Mouse (Mus musculus) thymus, adult 2 months (tissue): ENCODE data around the gene Nup210l. TPM values are rescaled to one million over a fixed set of nuclear protein-coding genes. Genes with fewer than 3 reads are reported as not detected.

Experiments
- DNase-seq: peaks from one replicate; pipeline ENCODE4 v3.0.0; 2021
- H3K27ac ChIP-seq: fragments of 200-500 bp; 2 replicates; pipeline ENCODE4 v1.5.1; 2012; ENCODE audit warnings: low read length, control low read depth; ENCODE audit not compliant: control insufficient read depth, insufficient read depth
- H3K27me3 ChIP-seq: fragments of 200-500 bp; 2 replicates; pipeline ENCODE4 v1.6.1; 2012; ENCODE audit warnings: mild to moderate bottlenecking, low read length, moderate library complexity, mixed read lengths; ENCODE audit not compliant: control insufficient read depth, insufficient read depth
- H3K36me3 ChIP-seq: fragments of 200-500 bp; 2 replicates; pipeline ENCODE4 v1.6.1; 2012; ENCODE audit warnings: mild to moderate bottlenecking, low read length, moderate library complexity; ENCODE audit not compliant: control insufficient read depth, insufficient read depth
- H3K4me1 ChIP-seq: fragments of 200-500 bp; replicated peaks from 2 replicates; pipeline ENCODE4 v1.6.1; 2012; ENCODE audit warnings: low read length; ENCODE audit not compliant: control insufficient read depth, insufficient read depth
- H3K4me3 ChIP-seq: fragments of 200-500 bp; 2 replicates; pipeline ENCODE4 v1.5.1; 2012; ENCODE audit warnings: mild to moderate bottlenecking, low read length, control low read depth, moderate library complexity; ENCODE audit not compliant: control insufficient read depth, insufficient read depth
- CTCF ChIP-seq: fragments of 200-500 bp; IDR thresholded peaks from 2 replicates; pipeline ENCODE4 v1.5.1; 2012; ENCODE audit warnings: mild to moderate bottlenecking, control low read depth, low read length, moderate library complexity, borderline replicate concordance; ENCODE audit not compliant: control insufficient read depth, poor library complexity, insufficient read depth; ENCODE audit errors: extremely low read depth
- POLR2A ChIP-seq: fragments of 200-500 bp; IDR thresholded peaks from 2 replicates; pipeline ENCODE4 v1.6.1; 2012; ENCODE audit warnings: mild to moderate bottlenecking, low read length, control low read depth, moderate library complexity; ENCODE audit not compliant: control insufficient read depth, poor library complexity, insufficient read depth; ENCODE audit errors: extremely low read depth
- WGBS: fragments of 180-500 bp; shearing (Covaris S2); methylation state at CpG from one replicate; pipeline ENCODE4 v1.1.7; 2018; 5-methylcytosine and 5-hydroxymethylcytosine counted together
- polyA plus RNA-seq: library from polyadenylated mRNA; depleted of rRNA; stranded (reverse); fragments of >200 nt; gene quantifications from 2 replicates; pipeline ENCODE4 v1.2.3, GENCODE M21; 2012

Gene Nup210l
- polyA plus RNA-seq, 1 experiment, result 1.5 TPM

- Histone ChIP-seq H3K27ac (no peak overlapping the region), H3K27me3 (no peaks in the 10 kb centered on the region), H3K36me3 (no peaks in the 10 kb centered on the region), H3K4me3 (no peak overlapping the region), H3K4me1 (no peaks in the 10 kb centered on the region)
- no peak for TF ChIP-seq CTCF
- TF ChIP-seq POLR2A, result no peak
- WGBS, result 33% methylated on average over 3 of the region's 3 CpGs
- DNase-seq, result no peak
Measured at GRCm38 (mm10) chr3:90132745-90133144, 28.8 kb downstream of the Nup210l start.

DNA sequence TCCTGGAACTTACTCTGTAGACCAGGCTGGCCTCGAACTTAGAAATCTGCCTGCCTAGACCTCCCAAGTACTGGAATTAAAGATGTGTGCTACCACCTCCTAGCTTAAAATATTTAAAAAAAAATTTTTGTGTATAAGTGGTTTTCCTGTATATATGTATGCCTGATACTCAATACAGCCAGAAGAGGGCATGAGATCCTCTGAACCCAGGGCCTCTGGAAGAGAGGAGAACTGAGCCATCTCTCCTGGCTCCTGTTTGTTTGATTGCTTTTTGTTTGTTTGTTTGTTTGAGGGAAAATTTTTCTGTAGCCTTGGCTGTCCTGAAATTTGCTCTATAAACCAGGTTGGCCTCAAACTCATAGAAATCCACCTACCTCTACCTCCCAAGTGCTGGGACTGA is 29.4 kb downstream of the Nup210l start:
- no peaks in the 10 kb centered on the region for H3K27me3 ChIP-seq
- no peak for TF ChIP-seq CTCF
- no peak for TF ChIP-seq POLR2A
- 98% methylated on average over 1 of the region's 1 CpGs for WGBS

DNA sequence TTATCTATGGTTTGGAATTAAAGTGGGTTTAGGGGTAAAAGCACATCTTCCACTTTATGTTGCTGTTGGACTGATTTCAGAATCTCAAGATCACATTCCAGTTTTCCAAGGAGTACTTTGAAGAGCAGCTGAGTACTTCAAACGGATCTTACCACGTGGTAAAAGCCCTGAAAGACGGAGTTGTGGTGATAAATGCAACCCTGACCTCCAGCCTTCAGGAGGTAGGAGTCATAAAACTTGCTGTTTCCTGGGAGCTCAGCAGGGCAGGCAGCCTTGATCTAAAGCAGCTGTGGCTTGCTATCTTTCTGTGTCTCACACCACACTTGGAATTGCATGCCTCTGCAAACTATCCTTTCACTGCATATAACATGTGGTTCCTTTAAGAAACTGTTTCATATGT is 30.6 kb downstream of the Nup210l start:
- 90% methylated on average over 3 of the region's 3 CpGs for WGBS
- DNase-seq, result no peak
- Histone ChIP-seq H3K36me3 (no peaks in the 10 kb centered on the region), H3K27me3 (no peaks in the 10 kb centered on the region), H3K4me1 (no peaks in the 10 kb centered on the region), H3K4me3 (no peak overlapping the region), H3K27ac (no peak overlapping the region)
- TF ChIP-seq POLR2A (no peak), CTCF (no peak)

More for the DNA sequence above, 29.4 kb downstream of the Nup210l start:
- DNase-seq, result no peak
- no peak overlapping the region for H3K27ac ChIP-seq
- no peaks in the 10 kb centered on the region for H3K4me1 ChIP-seq
- no peaks in the 10 kb centered on the region for H3K36me3 ChIP-seq
- no peak overlapping the region for H3K4me3 ChIP-seq

DNA sequence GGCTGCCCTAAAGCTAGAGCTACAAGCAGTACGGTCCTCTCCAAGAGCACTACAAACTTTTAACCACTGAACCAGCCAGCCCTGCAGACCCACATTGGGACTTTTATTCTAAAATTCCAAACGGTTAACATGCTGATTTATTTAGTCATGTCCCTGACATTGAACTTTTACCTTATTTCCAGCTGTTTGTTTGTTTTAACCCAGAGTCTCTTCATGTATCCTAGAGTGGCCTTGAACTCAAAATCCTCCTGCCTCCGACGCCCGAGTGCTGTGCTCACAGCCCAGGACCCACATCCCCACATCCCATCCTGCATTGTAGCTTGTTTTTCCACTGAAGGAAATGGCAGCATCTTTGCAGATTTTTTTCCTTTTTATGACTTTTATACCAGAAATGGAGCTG is 31.1 kb downstream of the Nup210l start:
- Histone ChIP-seq H3K27me3 (no peaks in the 10 kb centered on the region), H3K4me3 (no peak overlapping the region), H3K4me1 (no peaks in the 10 kb centered on the region), H3K27ac (no peak overlapping the region), H3K36me3 (no peaks in the 10 kb centered on the region)
- no peak for DNase-seq
- 94% methylated on average over 5 of the region's 5 CpGs for WGBS
- TF ChIP-seq CTCF (no peak), POLR2A (no peak)

- Histone ChIP-seq H3K4me3 (no peak overlapping the region), H3K27ac (no peak overlapping the region), H3K27me3 (no peaks in the 10 kb centered on the region), H3K36me3 (no peaks in the 10 kb centered on the region), H3K4me1 (no peaks in the 10 kb centered on the region)
- 65% methylated on average over 13 of the region's 13 CpGs for WGBS
- DNase-seq, result peak; percentile 9
- TF ChIP-seq CTCF (no peak), POLR2A (no peak)
Measured at GRCm38 (mm10) chr3:90136660-90137059, 32.7 kb downstream of the Nup210l start.

GRCm38 (mm10) chr3:90137606-90138005 is 33.7 kb downstream of the Nup210l start:
- Histone ChIP-seq H3K4me3 (no peak overlapping the region), H3K4me1 (no peaks in the 10 kb centered on the region), H3K27me3 (no peaks in the 10 kb centered on the region), H3K36me3 (no peaks in the 10 kb centered on the region), H3K27ac (no peak overlapping the region)
- 78% methylated on average over 1 of the region's 1 CpGs for WGBS
- no peak for TF ChIP-seq POLR2A
- no peak for TF ChIP-seq CTCF
- DNase-seq, result no peak

DNA sequence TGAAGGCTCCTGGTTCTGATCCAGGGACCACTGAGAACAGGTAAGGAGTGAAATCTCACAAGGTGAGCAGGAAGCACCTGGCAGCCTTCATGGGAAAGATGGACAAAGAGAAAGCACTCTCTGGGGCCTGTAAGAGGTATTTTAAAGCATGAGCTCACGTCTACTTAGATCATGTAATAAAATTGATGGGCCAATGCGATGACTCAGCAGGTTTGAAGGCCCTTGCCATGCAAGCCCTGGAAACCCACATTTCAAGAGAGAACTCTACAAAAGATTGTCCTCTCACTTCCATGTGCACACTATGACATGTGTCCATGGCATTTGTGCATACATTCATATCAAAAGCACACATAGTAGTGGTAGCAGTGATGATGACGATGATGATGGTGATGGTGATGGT is 36.0 kb downstream of the Nup210l start:
- Histone ChIP-seq H3K4me3 (no peak overlapping the region), H3K27me3 (no peaks in the 10 kb centered on the region), H3K36me3 (no peaks in the 10 kb centered on the region), H3K27ac (no peak overlapping the region), H3K4me1 (no peaks in the 10 kb centered on the region)
- TF ChIP-seq CTCF, result no peak
- no peak for TF ChIP-seq POLR2A
- 93% methylated on average over 3 of the region's 3 CpGs for WGBS
- DNase-seq, result no peak
